Mouse (Mus musculus) E14TG2a.4 (cell line): ENCODE measurements around the gene Sec61b.

ENCODE experiments used
- CTCF ChIP-seq: conservative IDR thresholded peaks from 2 replicates; pipeline ENCODE4 v1.5.1; 2014; ENCODE audit warnings: low read length
- NANOG ChIP-seq: IDR thresholded peaks from 2 replicates; pipeline ENCODE4 v1.6.1; 2014; ENCODE audit warnings: borderline replicate concordance, low read length, mixed read lengths
- POU5F1 ChIP-seq: IDR thresholded peaks from 2 replicates; pipeline ENCODE4 v1.6.1; 2014; ENCODE audit warnings: low read length, borderline replicate concordance

GRCm38 (mm10) chr4:47438956-47439355, 35.5 kb upstream of the Sec61b start:
- TF ChIP-seq CTCF (no peak), POU5F1 (no peak), NANOG (no peak)
